Mouse (Mus musculus) intestine, embryonic 15.5 days (tissue): ENCODE measurements around the gene Rps26. TPM values are rescaled to one million over a fixed set of nuclear protein-coding genes. Genes with fewer than 3 reads are reported as not detected.

ENCODE experiments used
- ATAC-seq: fragments of 200-750 bp; cut with Nextera tagmentation; 2 replicates; pipeline ENCODE4 v1.8.0; 2017; ENCODE audit warnings: moderate TSS enrichment, moderate library complexity
- H3K27ac ChIP-seq: fragments of 300-500 bp; sonication (generic); 2 replicates; pipeline ENCODE4 v1.5.1; 2015; ENCODE audit warnings: mild to moderate bottlenecking, inconsistent platforms
- H3K27me3 ChIP-seq: fragments of 300-500 bp; sonication (generic); replicated peaks from 2 replicates; pipeline ENCODE4 v1.6.1; 2015; ENCODE audit warnings: inconsistent platforms
- H3K36me3 ChIP-seq: fragments of 300-500 bp; sonication (generic); 2 replicates; pipeline ENCODE4 v1.6.1; 2015; ENCODE audit warnings: inconsistent platforms
- H3K4me1 ChIP-seq: fragments of 300-500 bp; sonication (generic); replicated peaks from 2 replicates; pipeline ENCODE4 v1.6.1; 2015; ENCODE audit warnings: inconsistent platforms
- H3K4me2 ChIP-seq: fragments of 300-500 bp; sonication (generic); replicated peaks from 2 replicates; pipeline ENCODE4 v1.6.1; 2015; ENCODE audit warnings: mild to moderate bottlenecking, inconsistent platforms
- H3K4me3 ChIP-seq: fragments of 300-500 bp; sonication (generic); replicated peaks from 2 replicates; pipeline ENCODE4 v1.5.1; 2015; ENCODE audit warnings: inconsistent platforms
- H3K9ac ChIP-seq: fragments of 300-500 bp; sonication (generic); 2 replicates; pipeline ENCODE4 v1.6.1; 2015; ENCODE audit warnings: inconsistent platforms
- H3K9me3 ChIP-seq: fragments of 300-500 bp; sonication (generic); 2 replicates; pipeline ENCODE4 v1.6.1; 2016; ENCODE audit warnings: inconsistent platforms
- WGBS: fragments of 180-500 bp; shearing (Covaris S2); methylation state at CpG from one replicate; pipeline ENCODE4 v1.1.7; 2015; 5-methylcytosine and 5-hydroxymethylcytosine counted together
- polyA plus RNA-seq: library from polyadenylated mRNA; unstranded; fragments of >200 nt; fragmentation: Nextera tagmentation; extraction: Ambion mirVana; gene quantifications from 2 replicates; pipeline ENCODE4 v1.2.1, GENCODE M21; 2015

The Rps26 gene
- polyA plus RNA-seq, 1 experiment from 2014 or later, result 768 TPM

- H3K9ac ChIP-seq, result no peak overlapping the region
- no peak overlapping the region for H3K4me3 ChIP-seq
- H3K27ac ChIP-seq, result no peak overlapping the region
- ATAC-seq, result no peak
- H3K9me3 ChIP-seq, result no peaks in the 10 kb centered on the region
- no peaks in the 10 kb centered on the region for H3K4me1 ChIP-seq
- 50% methylated on average over 9 of the region's 9 CpGs for WGBS
- H3K27me3 ChIP-seq, result no peaks in the 10 kb centered on the region
- H3K36me3 ChIP-seq, result no peaks in the 10 kb centered on the region
- H3K4me2 ChIP-seq, result no peak overlapping the region
Measured at GRCm38 (mm10) chr10:128657844-128658243, 31.3 kb upstream of the Rps26 start.

DNA sequence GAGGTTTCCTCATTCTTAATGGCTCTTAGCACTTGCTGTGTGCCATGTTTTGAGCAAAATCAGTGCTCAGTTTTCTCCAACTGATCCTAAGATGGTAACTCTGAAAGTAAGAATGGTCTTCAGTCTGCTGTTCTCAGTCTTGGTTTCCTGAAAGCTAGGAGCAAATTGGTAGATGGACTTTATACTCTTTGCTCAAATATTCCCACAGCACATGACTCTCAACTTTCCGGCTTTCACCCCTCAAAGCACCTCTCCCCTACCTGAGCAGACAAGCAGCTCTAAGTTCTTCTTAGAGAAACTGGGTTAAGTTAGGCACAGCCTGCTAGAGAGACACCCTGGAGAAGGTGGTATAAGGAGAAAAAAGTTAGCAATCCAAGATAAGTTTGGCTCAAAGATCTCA is 30.2 kb upstream of the Rps26 start:
- Histone ChIP-seq H3K27ac (no peak overlapping the region), H3K27me3 (no peaks in the 10 kb centered on the region), H3K36me3 (no peaks in the 10 kb centered on the region), H3K9ac (no peak overlapping the region), H3K4me2 (no peak overlapping the region), H3K4me3 (no peak overlapping the region), H3K9me3 (no peaks in the 10 kb centered on the region), H3K4me1 (no peaks in the 10 kb centered on the region)
- WGBS, result 67% methylated on average over 1 of the region's 1 CpGs
- ATAC-seq, result no peak

DNA sequence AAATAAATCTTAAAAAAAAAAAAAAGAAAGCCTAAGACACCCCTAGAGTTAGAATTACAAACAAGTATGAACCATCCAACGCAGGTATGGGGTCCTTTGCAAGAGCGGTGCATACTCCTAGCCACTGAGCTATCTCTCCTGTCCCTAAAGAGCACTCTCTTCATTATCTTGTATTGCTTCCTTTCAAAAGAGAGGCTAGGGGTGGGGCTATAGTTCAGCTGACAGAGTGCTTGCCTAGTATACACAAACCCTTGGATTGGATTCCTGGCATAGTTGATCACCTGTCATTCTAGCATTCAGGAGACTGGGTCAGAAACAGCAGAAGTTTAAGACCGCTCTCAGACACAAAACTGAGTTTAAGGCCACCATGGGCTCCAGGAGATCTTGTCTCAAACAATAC is 28.7 kb upstream of the Rps26 start:
- WGBS, result 51% methylated on average over 3 of the region's 3 CpGs
- no peaks in the 10 kb centered on the region for H3K4me1 ChIP-seq
- no peaks in the 10 kb centered on the region for H3K27me3 ChIP-seq
- no peak overlapping the region for H3K4me2 ChIP-seq
- H3K4me3 ChIP-seq, result no peak overlapping the region
- no peaks in the 10 kb centered on the region for H3K9me3 ChIP-seq
- no peak overlapping the region for H3K9ac ChIP-seq
- H3K27ac ChIP-seq, result no peak overlapping the region
- peak; percentile 67; the same call in 1 of the 2 replicates for ATAC-seq
- no peaks in the 10 kb centered on the region for H3K36me3 ChIP-seq

GRCm38 (mm10) chr10:128653866-128654265 is 27.3 kb upstream of the Rps26 start:
- WGBS, result 81% methylated on average over 4 of the region's 4 CpGs
- no peak for ATAC-seq

DNA sequence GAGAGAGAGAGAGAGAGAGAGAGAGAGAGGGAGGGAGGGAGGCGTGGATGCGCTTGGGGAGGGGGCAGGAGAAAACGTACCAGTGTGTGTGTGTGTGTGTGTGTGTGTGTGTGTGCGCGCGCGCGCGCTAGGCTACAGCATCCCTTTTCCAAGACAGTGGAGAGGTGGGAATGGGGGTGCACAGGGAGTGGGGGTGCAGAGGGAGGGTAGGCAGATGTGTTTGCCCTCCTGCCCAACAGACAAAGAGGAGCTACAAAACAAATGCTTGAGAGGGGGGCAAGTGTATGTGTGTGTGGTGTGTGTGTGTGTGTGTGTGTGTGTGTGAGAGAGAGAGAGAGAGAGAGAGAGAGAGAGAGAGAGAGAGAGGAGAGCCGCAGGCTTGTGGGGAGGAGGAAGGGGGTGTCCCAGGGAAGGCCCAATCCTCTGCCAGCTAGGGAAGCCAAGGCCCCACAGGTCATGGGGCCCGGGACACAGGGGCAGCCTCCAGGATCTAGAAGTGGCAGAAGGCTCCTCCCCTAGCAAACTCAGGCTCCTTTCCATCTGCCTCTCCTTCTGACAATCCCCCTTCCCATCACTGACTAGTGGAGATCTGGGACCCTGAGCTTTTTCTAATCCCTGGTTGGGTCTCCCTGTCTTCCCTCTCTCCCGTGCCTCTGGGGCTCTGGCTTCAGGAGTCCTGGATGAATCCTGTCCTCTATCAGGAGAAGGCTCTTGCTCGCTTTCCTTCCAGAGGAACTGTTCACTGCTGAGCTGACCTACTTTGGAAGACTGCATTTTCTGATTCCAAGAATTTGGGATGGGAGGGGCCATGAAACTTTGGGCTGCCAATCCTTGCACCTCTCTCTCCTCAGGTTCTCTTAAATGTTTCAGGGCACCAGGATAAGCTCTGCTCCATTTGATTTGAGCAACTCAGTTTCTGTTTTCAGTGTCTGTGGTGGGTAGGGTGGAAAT is 19.9 kb upstream of the Rps26 start:
- 16% methylated on average over 11 of the region's 13 CpGs for WGBS
- H3K4me1 ChIP-seq, result peaks cover 14% of the 10 kb centered on the region
- 0 out of 2 replicates have a peak overlapping the region, but pooled peaks have one; percentile 36 for H3K27ac ChIP-seq
- H3K4me2 ChIP-seq, result peak overlapping the region; percentile 92
- H3K9ac ChIP-seq, result peak overlapping the region; percentile 23; the same call in 1 of the 2 replicates
- peak; percentile 67 for ATAC-seq
- H3K36me3 ChIP-seq, result no peaks in the 10 kb centered on the region
- H3K9me3 ChIP-seq, result no peaks in the 10 kb centered on the region
- H3K27me3 ChIP-seq, result no peaks in the 10 kb centered on the region
- peak overlapping the region; percentile 50 for H3K4me3 ChIP-seq

More at GRCm38 (mm10) chr10:128653866-128654265, 27.3 kb upstream of the Rps26 start:
- H3K27me3 ChIP-seq, result no peaks in the 10 kb centered on the region
- no peak overlapping the region for H3K4me3 ChIP-seq
- H3K9ac ChIP-seq, result no peak overlapping the region
- H3K27ac ChIP-seq, result no peak overlapping the region
- no peaks in the 10 kb centered on the region for H3K9me3 ChIP-seq
- no peaks in the 10 kb centered on the region for H3K4me1 ChIP-seq
- no peak overlapping the region for H3K4me2 ChIP-seq
- H3K36me3 ChIP-seq, result no peaks in the 10 kb centered on the region

DNA sequence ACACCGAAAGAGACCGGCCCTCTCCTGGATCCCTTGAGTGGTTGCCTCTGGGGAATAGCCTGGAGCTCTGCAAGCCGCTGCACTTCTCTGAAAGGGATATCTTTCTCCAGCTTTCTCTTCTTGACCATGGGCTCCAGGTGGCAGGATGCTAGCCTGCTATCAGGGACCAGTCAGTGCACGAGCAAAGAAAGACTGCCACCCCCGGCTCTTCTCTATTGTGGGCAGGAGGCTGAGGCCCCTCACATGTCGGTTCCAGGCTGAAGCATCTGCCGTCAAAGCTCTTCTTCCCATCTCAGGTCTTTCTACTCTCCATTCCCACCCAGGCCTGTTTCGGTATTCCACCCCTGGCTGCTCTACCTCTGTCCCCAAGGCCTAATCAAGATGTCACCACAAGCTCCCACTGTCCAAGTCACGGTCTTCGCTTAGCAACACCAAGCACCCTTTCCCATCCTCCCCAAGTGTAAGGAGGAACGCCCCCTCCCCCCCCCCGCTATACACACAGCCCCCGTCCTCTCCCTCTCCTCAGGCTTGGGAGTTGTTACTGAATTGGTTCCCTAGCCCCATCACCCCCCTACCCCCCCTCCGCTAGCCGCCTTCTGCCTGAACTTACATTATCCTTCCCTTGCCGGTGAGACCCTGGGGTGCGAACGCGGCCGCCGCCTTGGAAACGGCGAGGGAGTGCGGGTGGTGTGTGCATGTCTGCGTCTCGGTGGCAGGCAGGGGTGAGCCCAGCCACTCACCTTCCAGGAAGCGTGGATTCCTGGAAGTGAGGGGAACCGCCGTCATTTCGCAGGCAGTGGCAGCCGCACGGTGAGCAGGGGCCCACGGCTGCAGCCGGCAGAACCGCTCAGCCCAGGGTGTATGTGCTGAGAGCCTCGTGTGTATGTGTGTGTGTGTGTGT is 18.8 kb upstream of the Rps26 start, which contains the start of gene Ikzf4:
Gene Ikzf4, minus strand, starts transcription at position 881 of the 901 bp plus-strand sequence.
- Histone ChIP-seq H3K36me3 (no peaks in the 10 kb centered on the region), H3K27me3 (no peaks in the 10 kb centered on the region), H3K9ac (peak within 1 kb of the TSS; percentile 66), H3K4me1 (peaks cover 14% of the 10 kb centered on the region), H3K4me3 (peak within 1 kb of the TSS; percentile 50), H3K27ac (peak within 1 kb of the TSS; percentile 56; the same call in 1 of the 2 replicates), H3K9me3 (no peaks in the 10 kb centered on the region), H3K4me2 (peak within 1 kb of the TSS; percentile 92)
- peak; percentile 84 for ATAC-seq
- WGBS, result 10% methylated on average over 36 of the region's 36 CpGs

GRCm38 (mm10) chr10:128642749-128643148 is 16.2 kb upstream of the Rps26 start:
- H3K4me2 ChIP-seq, result no peak overlapping the region
- H3K4me3 ChIP-seq, result no peak overlapping the region
- ATAC-seq, result no peak
- no peaks in the 10 kb centered on the region for H3K9me3 ChIP-seq
- no peaks in the 10 kb centered on the region for H3K36me3 ChIP-seq
- H3K9ac ChIP-seq, result no peak overlapping the region
- WGBS, result 91% methylated on average over 6 of the region's 6 CpGs
- no peaks in the 10 kb centered on the region for H3K27me3 ChIP-seq
- H3K4me1 ChIP-seq, result peaks cover 14% of the 10 kb centered on the region
- H3K27ac ChIP-seq, result no peak overlapping the region

DNA sequence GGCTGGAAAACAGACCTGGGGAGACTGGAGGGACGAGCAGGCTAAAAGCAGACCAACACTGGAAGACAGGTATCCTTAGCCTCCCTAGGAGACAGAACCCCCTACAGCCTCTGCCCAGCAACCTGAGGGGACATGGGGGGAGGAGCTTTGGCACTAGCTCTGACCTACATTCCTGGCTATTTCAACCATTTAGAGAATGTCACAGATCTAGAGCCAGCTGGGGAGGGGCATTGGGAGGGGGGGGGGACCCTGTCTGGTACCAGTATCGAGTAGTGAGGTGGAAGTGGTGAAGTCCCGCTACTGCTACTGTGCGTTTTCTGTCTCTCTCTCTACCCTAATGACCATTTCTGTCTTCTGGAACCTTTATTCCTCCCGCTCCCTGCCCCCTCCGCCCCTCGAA is 15.3 kb upstream of the Rps26 start:
- peaks cover 12% of the 10 kb centered on the region for H3K4me1 ChIP-seq
- H3K4me2 ChIP-seq, result no peak overlapping the region
- H3K36me3 ChIP-seq, result no peaks in the 10 kb centered on the region
- H3K9ac ChIP-seq, result no peak overlapping the region
- no peaks in the 10 kb centered on the region for H3K27me3 ChIP-seq
- 77% methylated on average over 7 of the region's 7 CpGs for WGBS
- H3K4me3 ChIP-seq, result no peak overlapping the region
- H3K27ac ChIP-seq, result no peak overlapping the region
- ATAC-seq, result no peak
- no peaks in the 10 kb centered on the region for H3K9me3 ChIP-seq

GRCm38 (mm10) chr10:128640891-128641290 is 14.3 kb upstream of the Rps26 start:
- Histone ChIP-seq H3K4me2 (no peak overlapping the region), H3K9me3 (no peaks in the 10 kb centered on the region), H3K4me1 (peaks cover 6% of the 10 kb centered on the region; the same call in 1 of the 2 replicates), H3K27me3 (no peaks in the 10 kb centered on the region), H3K27ac (no peak overlapping the region), H3K4me3 (no peak overlapping the region), H3K9ac (no peak overlapping the region), H3K36me3 (no peaks in the 10 kb centered on the region)
- 93% methylated on average over 15 of the region's 15 CpGs for WGBS
- no peak for ATAC-seq

DNA sequence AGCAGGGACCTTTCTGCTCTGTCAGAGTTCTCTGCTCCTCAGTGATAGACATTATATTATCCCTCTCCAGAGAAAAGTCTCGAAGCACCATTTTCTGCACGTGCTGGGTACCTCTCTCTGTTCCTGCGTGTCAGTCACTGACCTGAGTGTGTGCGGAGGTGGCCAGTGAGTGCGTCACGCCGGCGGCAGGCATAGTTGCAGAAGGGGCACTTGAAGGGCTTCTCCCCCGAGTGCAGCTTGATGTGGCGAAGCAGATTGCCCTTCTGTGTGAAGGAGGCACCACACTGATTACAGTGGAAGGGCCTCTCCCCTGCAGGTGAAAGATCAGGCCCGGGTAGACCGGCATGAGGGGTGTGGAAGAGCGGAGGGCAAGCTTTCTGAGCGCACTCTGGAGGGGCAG is 13.5 kb upstream of the Rps26 start:
- H3K27ac ChIP-seq, result no peak overlapping the region
- WGBS, result 84% methylated on average over 14 of the region's 14 CpGs
- H3K4me2 ChIP-seq, result no peak overlapping the region
- no peaks in the 10 kb centered on the region for H3K9me3 ChIP-seq
- H3K36me3 ChIP-seq, result no peaks in the 10 kb centered on the region
- no peak overlapping the region for H3K9ac ChIP-seq
- 0 out of 2 replicates have a peak, but pooled peaks cover 2% of the 10 kb centered on the region for H3K4me1 ChIP-seq
- ATAC-seq, result no peak
- H3K4me3 ChIP-seq, result no peak overlapping the region
- H3K27me3 ChIP-seq, result no peaks in the 10 kb centered on the region

DNA sequence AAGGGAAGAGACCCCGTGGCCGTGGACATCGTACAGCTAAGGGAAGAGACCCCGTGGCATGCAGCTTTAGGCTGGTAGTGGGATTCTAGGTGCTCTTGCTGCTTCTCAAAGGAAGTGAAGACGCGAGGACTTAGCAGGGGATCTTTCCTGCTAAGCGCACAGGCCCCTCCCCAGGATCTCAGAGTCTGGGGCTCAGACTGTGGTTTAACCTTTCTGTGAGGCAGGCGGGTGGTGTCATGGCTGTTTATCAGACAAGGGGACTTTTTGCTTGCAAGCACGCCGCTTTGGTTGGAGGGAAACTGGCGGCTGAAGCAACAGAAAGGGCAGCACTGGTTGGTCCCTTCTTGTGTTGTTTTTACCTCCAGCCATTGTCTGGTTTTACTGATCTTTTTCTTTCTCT is 10.5 kb upstream of the Rps26 start:
- no peaks in the 10 kb centered on the region for H3K4me1 ChIP-seq
- H3K4me3 ChIP-seq, result no peak overlapping the region
- no peaks in the 10 kb centered on the region for H3K9me3 ChIP-seq
- H3K9ac ChIP-seq, result no peak overlapping the region
- no peak overlapping the region for H3K4me2 ChIP-seq
- no peak overlapping the region for H3K27ac ChIP-seq
- no peak for ATAC-seq
- H3K27me3 ChIP-seq, result no peaks in the 10 kb centered on the region
- H3K36me3 ChIP-seq, result no peaks in the 10 kb centered on the region
- 28% methylated on average over 11 of the region's 11 CpGs for WGBS

DNA sequence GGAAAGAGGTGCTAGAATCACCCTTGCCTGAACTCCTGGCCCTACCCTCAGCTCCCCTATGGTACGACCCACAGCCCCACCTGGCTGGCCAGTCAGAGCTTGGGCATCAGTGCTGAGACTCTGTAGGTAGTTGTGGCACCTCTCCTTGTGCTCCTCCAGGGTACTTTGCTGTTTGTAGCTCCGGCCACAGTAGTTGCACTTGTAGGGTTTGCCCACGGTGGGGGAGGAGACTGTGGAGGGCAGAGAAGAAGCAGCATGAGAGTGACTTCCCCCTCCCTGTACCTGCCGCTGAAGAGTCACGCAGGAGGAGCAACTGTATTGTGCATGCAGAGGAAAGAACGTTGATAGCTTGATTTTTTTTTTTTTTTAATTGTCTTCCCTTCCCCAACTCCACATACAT is 10.0 kb upstream of the Rps26 start:
- H3K4me1 ChIP-seq, result no peaks in the 10 kb centered on the region
- 59% methylated on average over 5 of the region's 6 CpGs for WGBS
- no peak overlapping the region for H3K9ac ChIP-seq
- no peaks in the 10 kb centered on the region for H3K27me3 ChIP-seq
- ATAC-seq, result no peak
- H3K4me3 ChIP-seq, result no peak overlapping the region
- no peak overlapping the region for H3K27ac ChIP-seq
- no peaks in the 10 kb centered on the region for H3K36me3 ChIP-seq
- H3K9me3 ChIP-seq, result no peaks in the 10 kb centered on the region
- no peak overlapping the region for H3K4me2 ChIP-seq
